Mouse (Mus musculus) stomach, embryonic 15.5 days (tissue): ENCODE measurements around the gene Pts. TPM values are rescaled to one million over a fixed set of nuclear protein-coding genes. Genes with fewer than 3 reads are reported as not detected.

Experiments
- ATAC-seq: fragments of 200-750 bp; cut with Nextera tagmentation; 2 replicates; pipeline ENCODE4 v1.8.0; 2017; ENCODE audit warnings: low read depth, moderate number of reproducible peaks, moderate TSS enrichment; ENCODE audit not compliant: insufficient read depth, low FRiP score
- H3K27ac ChIP-seq: fragments of 300-500 bp; sonication (generic); 2 replicates; pipeline ENCODE4 v1.5.1; 2015; ENCODE audit warnings: mild to moderate bottlenecking, inconsistent platforms
- H3K27me3 ChIP-seq: fragments of 300-500 bp; sonication (generic); replicated peaks from 2 replicates; pipeline ENCODE4 v1.6.1; 2015; ENCODE audit warnings: inconsistent platforms
- H3K36me3 ChIP-seq: fragments of 300-500 bp; sonication (generic); 2 replicates; pipeline ENCODE4 v1.6.1; 2015; ENCODE audit warnings: inconsistent platforms
- H3K4me1 ChIP-seq: fragments of 300-500 bp; sonication (generic); 2 replicates; pipeline ENCODE4 v1.6.1; 2015; ENCODE audit warnings: inconsistent platforms
- H3K4me2 ChIP-seq: fragments of 300-500 bp; sonication (generic); 2 replicates; pipeline ENCODE4 v1.6.1; 2015; ENCODE audit warnings: mild to moderate bottlenecking, inconsistent platforms
- H3K4me3 ChIP-seq: fragments of 300-500 bp; sonication (generic); replicated peaks from 2 replicates; pipeline ENCODE4 v1.5.1; 2015; ENCODE audit warnings: inconsistent platforms
- H3K9ac ChIP-seq: fragments of 300-500 bp; sonication (generic); 2 replicates; pipeline ENCODE4 v1.6.1; 2015; ENCODE audit warnings: inconsistent platforms
- H3K9me3 ChIP-seq: fragments of 300-500 bp; sonication (generic); 2 replicates; pipeline ENCODE4 v1.6.1; 2016; ENCODE audit warnings: inconsistent platforms
- WGBS: fragments of 180-500 bp; shearing (Covaris S2); methylation state at CpG from one replicate; pipeline ENCODE4 v1.1.7; 2015; 5-methylcytosine and 5-hydroxymethylcytosine counted together
- polyA plus RNA-seq: library from polyadenylated mRNA; unstranded; fragments of >200 nt; fragmentation: Nextera tagmentation; extraction: Ambion mirVana; gene quantifications from 2 replicates; pipeline ENCODE4 v1.2.1, GENCODE M21; 2015

The Pts gene
- polyA plus RNA-seq, 1 experiment from 2014 or later: 83.4 TPM

DNA sequence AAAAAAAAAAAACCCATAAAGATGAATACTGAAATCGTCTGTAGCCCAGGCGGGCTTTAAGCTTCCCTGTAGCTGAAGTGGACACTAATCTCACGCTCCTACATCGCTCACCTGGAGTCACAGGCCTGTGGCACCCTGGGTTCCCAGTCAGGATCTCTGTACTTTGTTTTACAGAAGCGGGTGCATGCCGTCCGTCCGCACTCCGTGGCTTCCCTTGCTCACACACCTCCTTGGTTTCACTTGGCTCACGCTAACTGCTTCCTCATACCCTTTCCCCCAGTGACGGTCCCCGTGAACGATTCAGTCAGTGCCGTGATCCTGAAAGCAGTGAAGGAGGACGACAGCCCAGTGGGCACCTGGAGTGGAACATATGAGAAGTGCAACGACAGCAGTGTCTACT is 29.7 kb downstream of the Pts start:
- no peak overlapping the region for H3K4me3 ChIP-seq
- 0 out of 2 replicates have a peak, but pooled peaks cover 3% of the 10 kb centered on the region for H3K4me1 ChIP-seq
- no peaks in the 10 kb centered on the region for H3K9me3 ChIP-seq
- H3K36me3 ChIP-seq: no peaks in the 10 kb centered on the region
- H3K27ac ChIP-seq: no peak overlapping the region
- H3K27me3 ChIP-seq: no peaks in the 10 kb centered on the region
- ATAC-seq: no peak
- 77% methylated on average over 16 of the region's 16 CpGs for WGBS
- H3K4me2 ChIP-seq: no peak overlapping the region
- H3K9ac ChIP-seq: no peak overlapping the region

DNA sequence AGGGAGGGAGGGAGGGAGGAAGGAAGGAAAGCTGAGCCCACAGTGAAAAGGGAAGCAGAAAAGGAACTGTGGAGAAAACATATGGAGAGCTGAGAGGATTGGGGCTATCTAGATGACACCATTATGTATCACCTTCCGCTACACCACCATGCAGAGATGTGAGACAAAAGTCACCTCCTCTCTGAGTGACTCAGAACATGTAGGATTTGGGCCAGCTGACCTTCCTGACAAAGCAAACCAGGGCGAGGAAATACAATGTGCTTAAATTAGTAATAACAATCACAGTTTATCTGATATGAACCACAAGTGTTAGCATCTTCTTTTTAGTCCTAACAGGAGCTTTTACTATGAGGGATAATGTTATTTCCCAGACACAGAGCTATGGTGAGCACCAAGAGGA is 31.0 kb downstream of the Pts start:
- 69% methylated on average over 2 of the region's 2 CpGs for WGBS
- 0 out of 2 replicates have a peak, but pooled peaks cover 3% of the 10 kb centered on the region for H3K4me1 ChIP-seq
- no peaks in the 10 kb centered on the region for H3K36me3 ChIP-seq
- H3K4me3 ChIP-seq: no peak overlapping the region
- H3K27ac ChIP-seq: no peak overlapping the region
- H3K27me3 ChIP-seq: no peaks in the 10 kb centered on the region
- no peak for ATAC-seq
- no peaks in the 10 kb centered on the region for H3K9me3 ChIP-seq
- H3K4me2 ChIP-seq: no peak overlapping the region
- no peak overlapping the region for H3K9ac ChIP-seq

DNA sequence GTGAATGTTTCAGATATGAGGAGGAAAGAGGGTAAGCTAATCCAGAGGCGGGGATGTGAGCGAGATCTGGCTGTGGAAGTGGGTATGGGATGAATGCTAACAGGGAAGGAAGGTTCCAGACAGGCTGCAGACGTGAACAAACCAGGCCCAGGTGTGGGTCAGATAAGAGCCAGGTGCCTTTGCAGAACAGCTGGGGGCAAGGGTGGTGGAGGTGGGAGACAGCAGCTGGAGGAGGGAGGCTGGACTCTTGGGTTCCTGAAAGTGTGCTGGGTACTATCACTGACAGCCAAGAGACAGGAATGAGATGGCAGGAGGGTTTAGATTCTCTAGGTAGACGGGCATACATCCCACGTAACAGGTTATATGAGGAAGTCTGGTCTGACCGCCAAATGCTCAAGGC is 31.4 kb downstream of the Pts start:
- Histone ChIP-seq H3K4me1 (0 out of 2 replicates have a peak, but pooled peaks cover 3% of the 10 kb centered on the region), H3K9ac (no peak overlapping the region), H3K9me3 (no peaks in the 10 kb centered on the region), H3K4me2 (no peak overlapping the region), H3K4me3 (no peak overlapping the region), H3K36me3 (no peaks in the 10 kb centered on the region), H3K27ac (no peak overlapping the region), H3K27me3 (no peaks in the 10 kb centered on the region)
- 57% methylated on average over 6 of the region's 6 CpGs for WGBS
- no peak for ATAC-seq

DNA sequence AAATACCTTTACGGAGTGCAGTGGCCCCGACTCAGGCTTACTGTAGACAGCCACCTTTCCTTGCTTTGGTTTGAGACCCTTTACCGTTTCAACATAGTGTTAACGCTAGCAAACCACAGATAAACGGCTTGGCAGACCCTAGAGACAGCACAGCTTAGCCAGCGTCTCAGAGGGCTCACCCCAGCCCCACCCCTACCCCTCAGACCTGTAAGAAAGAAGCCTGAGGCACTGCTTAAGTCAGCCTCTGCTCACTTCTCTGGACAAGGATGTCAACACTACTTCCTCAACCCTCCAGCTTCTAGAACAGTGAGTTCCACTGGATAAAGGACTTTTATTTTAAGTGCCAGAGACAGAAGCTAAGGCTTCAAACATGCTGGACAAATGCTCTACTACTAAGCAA is 32.0 kb downstream of the Pts start:
- Histone ChIP-seq H3K4me2 (no peak overlapping the region), H3K36me3 (no peaks in the 10 kb centered on the region), H3K4me1 (0 out of 2 replicates have a peak, but pooled peaks cover 3% of the 10 kb centered on the region), H3K27me3 (no peaks in the 10 kb centered on the region), H3K4me3 (no peak overlapping the region), H3K9me3 (no peaks in the 10 kb centered on the region), H3K27ac (0 out of 2 replicates have a peak overlapping the region, but pooled peaks have one; percentile 26), H3K9ac (no peak overlapping the region)
- 30% methylated on average over 6 of the region's 6 CpGs for WGBS
- no peak for ATAC-seq

DNA sequence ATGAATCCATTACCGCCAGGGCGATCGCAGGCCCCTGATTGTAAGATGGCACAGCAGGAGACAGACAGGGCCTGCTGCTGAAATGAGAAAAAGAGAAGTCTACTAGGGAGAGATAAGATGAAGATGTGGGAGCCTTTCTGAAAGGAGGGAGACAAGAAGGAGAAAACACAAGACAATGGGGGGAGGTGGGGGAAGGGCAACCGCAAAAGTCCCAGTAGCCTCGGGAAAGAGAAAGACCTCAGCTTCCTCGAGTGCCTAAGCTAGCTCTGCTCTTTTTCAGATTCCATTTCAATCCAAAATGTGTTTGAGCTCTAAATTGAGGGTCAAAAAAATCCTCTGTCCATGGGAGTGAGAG is 32.4 kb downstream of the Pts start:
- Histone ChIP-seq H3K9ac (no peak overlapping the region), H3K4me3 (no peak overlapping the region), H3K36me3 (no peaks in the 10 kb centered on the region), H3K27ac (0 out of 2 replicates have a peak overlapping the region, but pooled peaks have one; percentile 26), H3K4me1 (0 out of 2 replicates have a peak, but pooled peaks cover 3% of the 10 kb centered on the region), H3K4me2 (0 out of 2 replicates have a peak overlapping the region, but pooled peaks have one; percentile 2), H3K9me3 (no peaks in the 10 kb centered on the region), H3K27me3 (no peaks in the 10 kb centered on the region)
- 32% methylated on average over 6 of the region's 6 CpGs for WGBS
- ATAC-seq: no peak

DNA sequence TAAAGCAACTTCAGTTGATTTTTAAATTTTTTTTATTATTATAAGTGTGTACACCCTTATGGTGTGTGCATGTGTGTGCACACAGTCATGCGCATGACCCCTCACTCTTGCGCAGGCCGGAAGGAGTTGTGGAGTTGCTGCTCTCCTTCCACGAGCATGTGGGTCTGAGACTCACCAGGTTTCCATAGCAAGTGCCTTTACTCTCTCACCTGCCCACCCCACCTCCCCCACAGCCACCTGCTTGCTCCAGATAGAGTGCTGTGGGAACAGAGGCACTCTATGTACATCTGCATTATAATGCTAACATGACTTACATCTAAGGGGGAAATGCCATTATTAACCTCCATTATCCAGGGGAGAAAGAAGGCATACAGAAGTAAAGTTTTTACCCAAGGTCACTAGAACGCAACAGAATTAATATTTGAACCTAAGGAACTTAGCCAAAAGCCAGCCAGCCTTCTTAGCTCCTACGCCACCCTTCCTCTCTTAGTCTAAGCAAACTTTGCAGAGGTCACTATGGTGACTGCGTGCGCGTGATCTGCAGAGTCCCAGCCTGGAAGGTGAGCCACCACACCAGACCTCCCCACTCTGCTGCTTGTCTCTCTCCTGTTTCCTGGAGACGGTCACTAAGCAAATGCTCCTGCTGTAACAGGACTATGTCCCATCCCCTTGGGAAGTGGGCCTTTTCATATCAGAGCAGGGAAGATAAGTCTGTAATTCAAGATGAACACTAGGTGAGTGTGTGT is 32.9 kb downstream of the Pts start:
- no peaks in the 10 kb centered on the region for H3K36me3 ChIP-seq
- 59% methylated on average over 10 of the region's 10 CpGs for WGBS
- H3K9me3 ChIP-seq: no peaks in the 10 kb centered on the region
- H3K4me3 ChIP-seq: no peak overlapping the region
- 0 out of 2 replicates have a peak, but pooled peaks cover 3% of the 10 kb centered on the region for H3K4me1 ChIP-seq
- no peak overlapping the region for H3K27ac ChIP-seq
- 0 out of 2 replicates have a peak overlapping the region, but pooled peaks have one; percentile 2 for H3K4me2 ChIP-seq
- H3K27me3 ChIP-seq: no peaks in the 10 kb centered on the region
- H3K9ac ChIP-seq: no peak overlapping the region
- 0 out of 2 replicates have a peak, but pooled peaks have one; percentile 50 for ATAC-seq

DNA sequence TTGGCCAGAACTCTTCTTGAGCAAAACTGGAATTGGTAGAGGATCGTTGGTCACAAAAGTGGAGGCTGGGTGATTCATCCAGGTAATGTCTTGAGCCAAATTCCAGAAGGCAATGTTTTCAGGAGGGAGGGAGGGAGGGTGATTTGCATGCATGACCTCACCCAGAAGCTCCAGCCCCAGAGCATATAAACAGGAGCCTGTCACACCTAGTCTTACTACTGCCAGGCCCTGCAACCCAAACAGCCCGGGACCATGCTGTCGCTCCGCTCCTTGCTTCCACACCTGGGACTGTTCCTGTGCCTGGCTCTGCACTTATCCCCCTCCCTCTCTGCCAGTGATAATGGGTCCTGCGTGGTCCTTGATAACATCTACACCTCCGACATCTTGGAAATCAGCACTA is 34.2 kb downstream of the Pts start, which contains the start of gene Plet1:
Gene Plet1, plus strand, starts transcription at position 215 of the 400 bp plus-strand sequence.
- H3K4me1 ChIP-seq: 0 out of 2 replicates have a peak, but pooled peaks cover 3% of the 10 kb centered on the region
- 65% methylated on average over 6 of the region's 6 CpGs for WGBS
- no peaks in the 10 kb centered on the region for H3K9me3 ChIP-seq
- no peak within 1 kb of the TSS for H3K4me3 ChIP-seq
- H3K36me3 ChIP-seq: no peaks in the 10 kb centered on the region
- no peaks in the 10 kb centered on the region for H3K27me3 ChIP-seq
- H3K4me2 ChIP-seq: no peak within 1 kb of the TSS
- no peak within 1 kb of the TSS for H3K9ac ChIP-seq
- no peak for ATAC-seq
- H3K27ac ChIP-seq: no peak within 1 kb of the TSS

DNA sequence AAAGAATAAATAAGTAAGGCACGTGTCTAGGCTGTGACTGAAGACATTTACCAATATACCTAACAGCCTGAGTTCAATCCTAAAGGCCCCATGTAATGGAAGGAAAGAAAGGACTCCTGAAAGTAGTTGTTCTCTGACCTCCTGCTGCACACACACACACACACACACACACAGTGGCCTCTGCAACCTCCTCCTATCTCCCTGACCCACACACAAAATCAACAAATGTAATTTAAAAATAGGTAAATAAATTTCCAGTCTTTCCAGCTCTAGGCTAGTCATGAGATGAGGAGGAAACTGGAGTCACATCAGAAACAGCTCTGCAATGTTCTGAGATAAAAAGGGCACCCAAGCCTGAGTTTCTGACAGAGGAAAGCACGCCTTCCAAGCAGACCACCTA is 34.7 kb downstream of the Pts start:
- peak; percentile 23; the same call in 1 of the 2 replicates for ATAC-seq
- no peaks in the 10 kb centered on the region for H3K36me3 ChIP-seq
- no peak overlapping the region for H3K9ac ChIP-seq
- H3K4me2 ChIP-seq: no peak overlapping the region
- H3K4me1 ChIP-seq: 0 out of 2 replicates have a peak, but pooled peaks cover 3% of the 10 kb centered on the region
- no peak overlapping the region for H3K27ac ChIP-seq
- H3K27me3 ChIP-seq: no peaks in the 10 kb centered on the region
- H3K4me3 ChIP-seq: no peak overlapping the region
- no peaks in the 10 kb centered on the region for H3K9me3 ChIP-seq
- WGBS: 51% methylated on average over 2 of the region's 2 CpGs

DNA sequence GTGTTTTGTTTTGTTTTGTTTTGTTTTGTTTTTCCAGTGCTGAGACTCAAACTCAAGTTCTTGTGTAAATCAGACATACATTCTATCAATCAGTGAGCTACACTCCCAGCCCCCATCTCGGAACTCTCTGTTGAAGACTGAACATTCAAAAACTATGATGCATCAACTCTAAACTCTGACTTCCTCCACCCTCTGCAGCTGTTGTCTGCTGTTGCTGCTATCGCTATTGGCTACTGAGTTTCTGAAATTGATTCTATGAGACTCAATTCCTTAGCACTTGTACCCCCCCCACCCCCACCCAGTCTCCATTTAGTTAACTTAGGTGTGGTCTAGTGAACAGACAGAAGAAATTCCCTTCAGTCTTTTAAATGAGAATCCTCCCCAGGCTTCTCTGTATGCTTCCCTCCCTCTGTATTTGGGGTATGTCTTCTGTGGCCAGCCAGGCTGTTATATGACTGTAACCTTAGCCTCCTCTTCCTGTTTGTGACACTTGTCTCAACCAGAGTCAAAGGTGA is 36.9 kb downstream of the Pts start:
- 54% methylated on average over 2 of the region's 2 CpGs for WGBS
- H3K9me3 ChIP-seq: no peaks in the 10 kb centered on the region
- H3K4me2 ChIP-seq: no peak overlapping the region
- no peaks in the 10 kb centered on the region for H3K36me3 ChIP-seq
- H3K9ac ChIP-seq: no peak overlapping the region
- ATAC-seq: no peak
- H3K27me3 ChIP-seq: no peaks in the 10 kb centered on the region
- H3K27ac ChIP-seq: no peak overlapping the region
- 0 out of 2 replicates have a peak, but pooled peaks cover 3% of the 10 kb centered on the region for H3K4me1 ChIP-seq
- no peak overlapping the region for H3K4me3 ChIP-seq

DNA sequence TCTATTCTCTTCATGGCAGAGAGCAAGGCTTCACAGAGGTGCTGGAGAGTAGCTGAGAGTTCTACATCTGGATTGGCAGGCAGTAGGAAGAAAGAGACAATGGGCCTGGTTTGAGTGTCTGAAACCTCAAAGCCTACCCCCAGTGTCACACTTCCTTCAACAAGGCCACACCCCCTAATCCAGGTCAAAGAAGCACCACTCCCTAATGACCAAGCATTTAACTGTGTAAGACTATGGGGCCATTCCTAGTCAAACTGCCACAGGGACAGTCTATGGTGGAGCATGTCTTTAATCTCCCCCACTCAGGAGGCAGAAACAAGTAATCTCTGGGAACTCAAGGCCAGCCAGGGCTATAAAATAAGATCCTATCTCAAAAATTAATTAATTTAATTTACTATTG is 37.7 kb downstream of the Pts start:
- ATAC-seq: no peak
- no peak overlapping the region for H3K27ac ChIP-seq
- H3K36me3 ChIP-seq: no peaks in the 10 kb centered on the region

DNA sequence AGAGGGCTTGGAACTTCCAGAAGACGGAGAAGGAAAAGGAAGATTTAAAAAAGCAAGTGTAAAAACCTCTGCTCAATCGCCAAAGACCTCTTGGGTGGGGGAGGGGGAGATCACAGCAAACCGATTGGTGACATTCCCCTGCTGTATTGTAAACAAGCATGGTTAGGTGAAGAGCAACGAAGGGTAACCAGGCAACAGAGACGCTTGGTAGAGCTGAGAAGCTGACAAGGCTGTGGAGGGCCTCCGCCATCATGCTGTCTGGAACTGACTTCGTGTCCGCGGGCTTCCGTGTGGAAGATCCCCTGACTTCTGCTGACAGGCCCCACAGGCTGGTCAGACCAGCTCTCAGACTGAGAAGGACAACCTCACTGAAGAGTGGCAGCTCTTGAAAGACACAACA is 43.0 kb downstream of the Pts start:
- H3K9ac ChIP-seq: no peak overlapping the region
- H3K4me2 ChIP-seq: peak overlapping the region; percentile 34
- no peaks in the 10 kb centered on the region for H3K36me3 ChIP-seq
- no peak overlapping the region for H3K27ac ChIP-seq
- peaks cover 3% of the 10 kb centered on the region; the same call in 1 of the 2 replicates for H3K4me1 ChIP-seq
- WGBS: 9% methylated on average over 10 of the region's 10 CpGs
- no peaks in the 10 kb centered on the region for H3K27me3 ChIP-seq
- no peak overlapping the region for H3K4me3 ChIP-seq
- no peaks in the 10 kb centered on the region for H3K9me3 ChIP-seq
- no peak; the same call in 1 of the 2 replicates for ATAC-seq

More for the DNA sequence above, 37.7 kb downstream of the Pts start:
- peaks cover under 1% of the 10 kb centered on the region; the same call in 1 of the 2 replicates for H3K4me1 ChIP-seq
- H3K4me2 ChIP-seq: no peak overlapping the region
- H3K9ac ChIP-seq: no peak overlapping the region
- no peaks in the 10 kb centered on the region for H3K9me3 ChIP-seq
- no peak overlapping the region for H3K4me3 ChIP-seq
- no peaks in the 10 kb centered on the region for H3K27me3 ChIP-seq

DNA sequence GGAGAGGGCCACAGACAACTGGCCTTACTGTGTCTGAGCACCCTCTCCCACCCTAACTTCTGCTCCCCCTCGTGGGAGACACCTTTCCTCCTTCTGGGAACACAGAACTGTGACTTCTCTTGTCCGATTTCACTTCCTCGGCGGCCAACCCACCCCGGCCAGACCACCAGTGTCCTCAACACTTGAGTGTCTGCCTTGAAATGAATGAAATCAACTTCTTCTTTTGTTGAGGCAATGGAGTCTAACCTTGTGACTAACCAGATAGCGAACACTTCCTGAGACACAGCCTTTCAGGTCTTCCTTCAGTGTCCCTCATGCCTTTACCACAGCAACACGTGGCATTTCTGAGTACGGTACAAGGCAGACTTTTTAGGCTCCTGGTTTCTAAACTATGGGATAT is 45.8 kb downstream of the Pts start:
- no peaks in the 10 kb centered on the region for H3K27me3 ChIP-seq
- no peak overlapping the region for H3K4me2 ChIP-seq
- peaks cover 13% of the 10 kb centered on the region for H3K4me1 ChIP-seq
- H3K9ac ChIP-seq: no peak overlapping the region
- no peak for ATAC-seq
- H3K4me3 ChIP-seq: no peak overlapping the region
- 82% methylated on average over 8 of the region's 8 CpGs for WGBS
- H3K9me3 ChIP-seq: no peaks in the 10 kb centered on the region
- H3K36me3 ChIP-seq: no peaks in the 10 kb centered on the region
- H3K27ac ChIP-seq: no peak overlapping the region
